Mouse (Mus musculus) heart, embryonic 16.5 days (tissue): ENCODE measurements around the gene Lgr4. TPM values are rescaled to one million over a fixed set of nuclear protein-coding genes. Genes with fewer than 3 reads are reported as not detected.

ENCODE experiments used
- ATAC-seq: fragments of 200-750 bp; cut with Nextera tagmentation; replicated peaks from 2 replicates; pipeline ENCODE4 v1.8.0; 2017; ENCODE audit warnings: moderate number of reproducible peaks; ENCODE audit not compliant: insufficient read depth, low FRiP score; ENCODE audit errors: extremely low read depth
- H3K27ac ChIP-seq: fragments of 300-500 bp; sonication (generic); 2 replicates; pipeline ENCODE4 v1.5.1; 2014; ENCODE audit warnings: mild to moderate bottlenecking, low read length, control low read depth, moderate library complexity
- H3K27me3 ChIP-seq: fragments of 300-500 bp; sonication (generic); 2 replicates; pipeline ENCODE4 v1.6.1; 2014; ENCODE audit warnings: low read length, mixed read lengths; ENCODE audit not compliant: control insufficient read depth, insufficient read depth
- H3K36me3 ChIP-seq: fragments of 300-500 bp; sonication (generic); 2 replicates; pipeline ENCODE4 v1.6.1; 2014; ENCODE audit not compliant: control insufficient read depth, insufficient read depth
- H3K4me1 ChIP-seq: fragments of 300-500 bp; sonication (generic); 2 replicates; pipeline ENCODE4 v1.6.1; 2014; ENCODE audit warnings: low read length, mixed read lengths; ENCODE audit not compliant: control insufficient read depth, insufficient read depth
- H3K4me2 ChIP-seq: fragments of 300-500 bp; sonication (generic); 2 replicates; pipeline ENCODE4 v1.6.1; 2014; ENCODE audit warnings: low read depth, mild to moderate bottlenecking, control low read depth, low read length
- H3K4me3 ChIP-seq: fragments of 300-500 bp; sonication (generic); 2 replicates; pipeline ENCODE4 v1.5.1; 2014; ENCODE audit warnings: mild to moderate bottlenecking, control low read depth, low read length
- H3K9ac ChIP-seq: fragments of 300-500 bp; sonication (generic); 2 replicates; pipeline ENCODE4 v1.6.1; 2014; ENCODE audit warnings: low read length, control low read depth
- H3K9me3 ChIP-seq: fragments of 300-500 bp; sonication (generic); replicated peaks from 2 replicates; pipeline ENCODE4 v1.6.1; 2016; ENCODE audit warnings: low read length; ENCODE audit not compliant: control insufficient read depth
- WGBS: fragments of 180-500 bp; shearing (Covaris S2); extraction: QIAGEN DNeasy Blood & Tissue Kit; methylation state at CpG from one replicate; pipeline ENCODE4 v1.1.7; 2014; 5-methylcytosine and 5-hydroxymethylcytosine counted together
- polyA plus RNA-seq: library from polyadenylated mRNA; unstranded; fragments of >200 nt; fragmentation: Nextera tagmentation; extraction: Ambion mirVana; gene quantifications from 2 replicates; pipeline ENCODE4 v1.2.1, GENCODE M21; 2015

Gene Lgr4
- polyA plus RNA-seq, 1 experiment from 2014 or later = 11.8 TPM

DNA sequence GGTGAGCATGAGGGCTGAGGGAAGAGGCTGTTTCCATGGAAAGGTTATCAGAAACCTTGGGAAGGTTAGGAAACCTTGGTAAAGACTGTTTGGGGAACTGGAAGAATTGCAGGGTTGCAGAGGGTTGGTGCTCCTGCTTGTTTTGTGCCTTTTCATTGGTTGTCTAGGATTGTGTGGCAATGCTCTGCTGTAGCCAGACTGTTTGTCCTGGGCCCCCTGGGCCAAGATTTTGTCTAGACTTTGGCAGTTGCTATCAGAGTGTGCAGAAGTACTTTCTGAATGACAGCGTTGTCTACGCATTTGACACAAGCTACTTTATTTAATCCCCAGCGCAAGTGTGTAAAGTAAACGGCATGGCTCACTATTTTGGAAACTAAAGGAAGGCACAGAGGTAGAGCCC, 33.6 kb downstream of the Lgr4 start:
- no peak overlapping the region for H3K9ac ChIP-seq
- no peaks in the 10 kb centered on the region for H3K27me3 ChIP-seq
- H3K4me2 ChIP-seq = no peak overlapping the region
- H3K9me3 ChIP-seq = no peaks in the 10 kb centered on the region
- 31% methylated on average over 4 of the region's 4 CpGs for WGBS
- H3K4me3 ChIP-seq = no peak overlapping the region
- peak overlapping the region; percentile 17 for H3K27ac ChIP-seq
- H3K4me1 ChIP-seq = peaks cover 57% of the 10 kb centered on the region
- no peaks in the 10 kb centered on the region for H3K36me3 ChIP-seq
- ATAC-seq = no peak

DNA sequence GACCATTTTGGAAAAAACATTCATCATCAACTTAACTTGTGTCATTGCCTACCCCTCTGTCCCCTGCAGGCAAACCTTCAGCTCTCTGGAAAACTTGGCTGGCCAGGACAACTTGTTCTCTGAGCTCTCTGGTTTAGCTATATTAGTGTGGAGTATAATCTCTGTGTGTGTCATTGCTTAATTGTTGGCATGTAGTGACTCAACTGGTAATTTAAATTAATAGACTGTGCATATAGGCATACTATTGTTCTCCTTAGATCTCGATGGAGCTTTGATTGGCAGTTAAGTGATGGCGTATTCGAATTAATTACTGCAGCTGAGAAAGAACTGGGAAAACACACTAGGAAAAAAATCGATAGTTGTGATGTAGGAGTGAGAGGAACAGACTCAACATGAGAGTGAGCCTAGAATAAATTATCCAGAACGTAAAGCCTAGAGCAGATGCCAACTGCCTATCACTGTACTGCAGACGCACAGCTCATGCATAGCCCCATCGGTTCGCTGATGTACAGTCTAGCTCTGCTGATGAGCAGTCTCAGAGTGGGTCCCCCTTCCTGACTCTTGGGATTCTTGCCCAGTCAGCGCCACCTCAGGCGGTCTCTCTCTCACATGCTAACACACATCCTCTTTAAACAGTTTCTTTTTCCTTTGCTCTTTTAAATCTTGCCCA, 35.7 kb downstream of the Lgr4 start:
- peaks cover 64% of the 10 kb centered on the region for H3K4me1 ChIP-seq

DNA sequence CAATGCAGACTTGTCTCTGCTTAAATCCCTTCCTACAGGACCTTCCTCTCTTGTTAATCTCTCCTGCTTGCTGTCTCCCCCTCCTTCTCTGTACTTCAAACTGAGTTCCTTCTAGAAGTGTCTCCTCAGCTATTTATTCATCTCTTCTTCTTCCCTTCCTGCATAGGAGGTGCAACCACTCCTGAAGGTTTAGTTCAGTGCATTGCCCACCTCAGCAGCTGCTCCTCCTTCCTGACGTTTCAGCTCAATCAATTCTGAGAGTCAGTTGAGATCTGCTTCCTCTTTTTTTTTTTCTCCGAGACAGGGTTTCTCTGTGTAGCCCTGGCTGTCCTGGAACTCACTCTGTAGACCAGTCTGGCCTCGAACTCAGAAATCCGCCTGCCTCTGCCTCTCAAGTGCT, 36.4 kb downstream of the Lgr4 start:
- Histone ChIP-seq H3K27ac (no peak overlapping the region), H3K36me3 (no peaks in the 10 kb centered on the region), H3K4me3 (no peak overlapping the region), H3K4me2 (no peak overlapping the region), H3K9ac (no peak overlapping the region), H3K9me3 (no peaks in the 10 kb centered on the region), H3K27me3 (no peaks in the 10 kb centered on the region), H3K4me1 (peaks cover 65% of the 10 kb centered on the region)
- ATAC-seq = no peak
- WGBS = 78% methylated on average over 4 of the region's 4 CpGs

More for the DNA sequence above, 35.7 kb downstream of the Lgr4 start:
- H3K27ac ChIP-seq = no peak overlapping the region
- H3K4me3 ChIP-seq = no peak overlapping the region
- no peaks in the 10 kb centered on the region for H3K36me3 ChIP-seq
- ATAC-seq = no peak
- H3K27me3 ChIP-seq = no peaks in the 10 kb centered on the region
- no peaks in the 10 kb centered on the region for H3K9me3 ChIP-seq
- no peak overlapping the region for H3K4me2 ChIP-seq
- 79% methylated on average over 10 of the region's 10 CpGs for WGBS
- no peak overlapping the region for H3K9ac ChIP-seq

DNA sequence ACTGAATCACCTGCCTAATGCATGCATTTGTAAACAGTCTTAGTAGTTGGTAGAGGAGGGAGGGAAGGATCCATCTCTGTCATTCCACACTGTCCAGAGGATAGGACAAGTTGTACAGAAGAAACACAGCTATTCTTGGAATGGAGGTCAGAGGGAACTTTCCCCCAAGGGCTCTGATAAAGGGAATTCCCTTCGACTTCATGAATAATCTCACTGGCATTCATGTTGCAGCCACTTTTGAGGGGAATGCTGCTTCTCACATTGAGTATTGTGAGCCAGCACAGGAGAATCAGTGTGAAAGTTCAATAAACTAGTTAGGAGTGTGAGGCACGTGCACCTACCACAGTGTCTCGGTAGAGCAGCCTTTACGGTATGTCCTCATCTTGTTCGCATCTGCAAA, 37.6 kb downstream of the Lgr4 start:
- WGBS = 36% methylated on average over 5 of the region's 5 CpGs
- H3K4me3 ChIP-seq = no peak overlapping the region
- H3K4me1 ChIP-seq = peaks cover 66% of the 10 kb centered on the region
- H3K36me3 ChIP-seq = no peaks in the 10 kb centered on the region
- H3K4me2 ChIP-seq = peak overlapping the region; percentile 10; the same call in 1 of the 2 replicates
- H3K9me3 ChIP-seq = no peaks in the 10 kb centered on the region
- H3K9ac ChIP-seq = no peak overlapping the region
- no peaks in the 10 kb centered on the region for H3K27me3 ChIP-seq
- ATAC-seq = peak; percentile 39; the same call in 1 of the 2 replicates
- peak overlapping the region; percentile 69 for H3K27ac ChIP-seq

DNA sequence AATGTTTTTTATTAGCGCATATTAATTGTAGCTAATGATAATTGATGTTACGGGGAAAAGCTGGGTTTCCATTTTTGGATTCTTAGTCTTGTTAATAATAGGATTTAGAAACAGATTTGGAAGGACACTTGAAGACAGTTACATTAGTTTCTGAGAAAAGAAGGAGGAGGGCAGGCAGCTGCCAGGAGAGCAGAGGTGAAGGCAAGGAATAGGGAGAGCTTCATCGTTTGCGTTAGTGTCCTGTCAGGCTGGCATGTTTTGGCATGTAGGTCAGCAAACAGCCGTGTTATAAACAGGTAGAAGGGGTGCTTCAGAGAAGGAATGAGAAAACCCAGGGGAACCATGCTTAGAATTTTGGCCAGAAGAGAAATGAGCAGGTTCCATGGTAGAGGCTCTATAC, 38.5 kb downstream of the Lgr4 start:
- no peak overlapping the region for H3K9ac ChIP-seq
- WGBS = 86% methylated on average over 5 of the region's 5 CpGs
- H3K27me3 ChIP-seq = no peaks in the 10 kb centered on the region
- no peak overlapping the region for H3K27ac ChIP-seq
- no peaks in the 10 kb centered on the region for H3K36me3 ChIP-seq
- H3K4me2 ChIP-seq = no peak overlapping the region
- peaks cover 63% of the 10 kb centered on the region for H3K4me1 ChIP-seq
- ATAC-seq = no peak
- H3K9me3 ChIP-seq = no peaks in the 10 kb centered on the region
- no peak overlapping the region for H3K4me3 ChIP-seq

DNA sequence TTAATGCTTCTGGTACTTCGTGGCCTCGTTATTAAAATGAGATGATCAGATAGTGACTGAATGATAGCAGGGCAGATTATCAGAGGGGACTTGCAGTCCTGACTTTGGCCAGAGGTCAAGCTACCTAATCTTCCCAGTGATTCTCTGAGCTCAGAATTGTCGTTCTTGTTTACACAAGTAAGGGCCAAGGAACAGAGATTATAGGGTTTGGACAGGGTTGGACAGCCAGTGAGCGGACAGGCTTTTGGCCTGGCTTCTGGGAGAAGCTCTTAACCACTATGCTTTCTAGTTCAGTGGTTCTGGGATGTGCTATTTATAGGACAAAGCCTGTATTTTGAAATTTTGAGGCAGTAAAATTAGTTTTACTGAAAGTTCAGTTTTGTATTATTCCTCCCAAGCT, 39.3 kb downstream of the Lgr4 start:
- no peak for ATAC-seq
- no peaks in the 10 kb centered on the region for H3K9me3 ChIP-seq
- no peaks in the 10 kb centered on the region for H3K36me3 ChIP-seq
- no peak overlapping the region for H3K4me3 ChIP-seq
- H3K4me2 ChIP-seq = no peak overlapping the region
- H3K9ac ChIP-seq = no peak overlapping the region
- WGBS = 48% methylated on average over 4 of the region's 4 CpGs
- peaks cover 57% of the 10 kb centered on the region for H3K4me1 ChIP-seq
- H3K27me3 ChIP-seq = no peaks in the 10 kb centered on the region
- H3K27ac ChIP-seq = no peak overlapping the region

DNA sequence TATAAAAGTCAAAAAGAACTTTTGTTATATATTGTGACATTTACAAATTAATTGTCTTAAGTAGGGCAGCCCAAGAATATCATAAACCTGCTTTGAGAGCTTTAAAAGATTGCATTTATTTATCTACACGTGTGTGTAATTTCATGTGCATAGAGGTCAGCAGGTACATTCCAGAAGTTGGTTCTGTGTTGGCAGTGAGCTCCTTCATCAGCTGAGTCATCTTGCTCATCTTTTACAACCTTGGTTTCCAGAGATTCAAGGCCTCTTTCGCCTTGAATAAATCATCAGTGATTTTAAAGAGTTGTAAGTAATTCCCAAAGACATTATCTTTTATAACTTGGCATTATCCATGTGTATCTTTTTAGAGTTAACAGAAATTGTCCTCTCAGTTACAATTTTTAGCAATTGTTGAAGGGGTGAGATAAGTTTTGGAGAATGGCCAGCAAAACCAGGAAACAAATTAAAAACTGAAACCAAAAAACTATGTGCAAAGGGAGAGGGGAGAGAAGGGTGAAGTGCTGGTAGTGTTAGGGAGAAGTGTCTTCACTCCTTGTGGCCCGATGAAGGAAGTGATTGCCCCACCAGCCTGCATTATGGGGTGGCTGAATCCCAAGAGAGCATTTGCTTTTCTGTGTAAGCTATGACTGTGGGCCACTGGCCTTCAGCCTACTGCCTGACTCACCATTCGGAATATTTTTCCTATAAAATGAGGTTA, 41.4 kb downstream of the Lgr4 start:
- Histone ChIP-seq H3K4me2 (0 out of 2 replicates have a peak overlapping the region, but pooled peaks have one; percentile 15), H3K4me1 (peaks cover 50% of the 10 kb centered on the region), H3K9ac (no peak overlapping the region), H3K4me3 (no peak overlapping the region), H3K9me3 (no peaks in the 10 kb centered on the region), H3K36me3 (no peaks in the 10 kb centered on the region), H3K27me3 (no peaks in the 10 kb centered on the region), H3K27ac (peak overlapping the region; percentile 53; the same call in 1 of the 2 replicates)
- WGBS = 67% methylated on average over 4 of the region's 4 CpGs
- ATAC-seq = no peak

DNA sequence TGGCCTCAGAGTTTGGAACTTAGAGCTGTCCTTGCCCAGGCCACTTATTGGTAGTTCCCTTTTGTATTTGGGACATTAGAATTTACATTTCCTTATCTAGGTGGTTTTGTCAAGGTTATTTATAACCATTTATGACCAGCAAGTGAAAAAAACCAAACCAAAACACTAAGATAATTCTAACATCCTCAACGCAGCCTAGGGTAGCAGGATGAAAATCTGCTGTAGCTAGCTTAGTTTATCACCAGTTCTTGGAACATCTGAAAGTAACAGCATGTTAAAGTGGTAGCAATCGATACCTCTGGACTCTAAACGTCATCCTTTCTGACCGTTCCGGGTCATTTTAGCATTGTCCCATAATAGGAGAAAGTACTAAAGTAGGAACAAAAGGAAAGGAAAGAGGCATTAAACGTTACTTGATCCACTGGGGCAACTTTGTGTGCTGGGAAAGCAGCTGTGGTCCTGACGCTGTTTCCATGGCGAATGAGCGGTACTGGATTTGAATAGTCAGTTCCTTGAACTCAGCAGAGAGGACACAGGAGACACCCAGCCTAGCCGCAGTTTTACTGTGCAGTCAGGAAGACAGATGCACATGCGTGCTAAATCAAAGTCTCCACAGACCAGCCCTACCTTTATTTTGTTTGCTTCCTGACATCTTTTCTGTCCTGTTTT, 42.1 kb downstream of the Lgr4 start:
- no peak overlapping the region for H3K9ac ChIP-seq
- no peak for ATAC-seq

DNA sequence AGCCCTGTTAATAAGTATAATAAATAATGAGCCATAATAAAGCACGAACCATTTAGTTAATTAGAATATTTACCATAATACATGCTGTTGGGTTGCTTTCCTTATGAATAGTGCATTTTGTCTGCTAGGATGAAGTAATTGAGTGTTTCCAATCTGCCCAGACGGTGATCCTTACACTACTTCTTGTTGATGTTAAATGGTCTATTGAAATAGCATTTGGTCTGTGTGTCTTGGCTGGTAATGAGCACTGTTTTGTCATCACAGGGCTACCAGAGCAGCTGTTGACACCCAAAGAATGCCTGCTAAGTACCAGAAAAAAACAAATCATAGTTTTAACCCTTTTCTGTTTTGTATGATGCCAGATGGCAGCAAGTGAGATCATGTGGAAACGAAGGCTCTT, 42.8 kb downstream of the Lgr4 start:
- no peak overlapping the region for H3K27ac ChIP-seq
- H3K4me1 ChIP-seq = peaks cover 40% of the 10 kb centered on the region
- no peaks in the 10 kb centered on the region for H3K36me3 ChIP-seq
- H3K4me3 ChIP-seq = no peak overlapping the region
- ATAC-seq = no peak
- no peaks in the 10 kb centered on the region for H3K9me3 ChIP-seq
- no peak overlapping the region for H3K9ac ChIP-seq
- no peak overlapping the region for H3K4me2 ChIP-seq
- WGBS = 64% methylated on average over 3 of the region's 3 CpGs
- no peaks in the 10 kb centered on the region for H3K27me3 ChIP-seq

More for the DNA sequence above, 42.1 kb downstream of the Lgr4 start:
- H3K27me3 ChIP-seq = no peaks in the 10 kb centered on the region
- H3K27ac ChIP-seq = peak overlapping the region; percentile 53; the same call in 1 of the 2 replicates
- no peak overlapping the region for H3K4me3 ChIP-seq
- no peaks in the 10 kb centered on the region for H3K36me3 ChIP-seq
- 0 out of 2 replicates have a peak overlapping the region, but pooled peaks have one; percentile 15 for H3K4me2 ChIP-seq
- H3K9me3 ChIP-seq = no peaks in the 10 kb centered on the region
- WGBS = 73% methylated on average over 11 of the region's 11 CpGs
- H3K4me1 ChIP-seq = peaks cover 48% of the 10 kb centered on the region
